Mouse (Mus musculus) layer of hippocampus, adult 2 months (tissue): ENCODE measurements around the gene Zfp810. TPM values are rescaled to one million over a fixed set of nuclear protein-coding genes. Genes with fewer than 3 reads are reported as not detected.

ENCODE experiments used
- DNase-seq, 2 experiments: peaks; one replicate each; pipeline ENCODE4 v3.0.0; 2022; ENCODE audit warnings: low spot score in 2 of 2
- H3K27ac ChIP-seq: fragments of 200-600 bp; 2 replicates; pipeline ENCODE4 v1.8.1; 2022
- H3K4me3 ChIP-seq: fragments of 200-600 bp; 2 replicates; pipeline ENCODE4 v1.8.1; 2022; ENCODE audit warnings: mild to moderate bottlenecking
- CTCF ChIP-seq: fragments of 200-600 bp; conservative IDR thresholded peaks from 2 replicates; pipeline ENCODE4 v1.8.1; 2022; ENCODE audit warnings: antibody characterized with exemption, mild to moderate bottlenecking, moderate library complexity
- total RNA-seq, 2 experiments: library from RNA; stranded (reverse); gene quantifications; 2 replicates each; pipeline ENCODE4 v1.2.3; 2021

Gene Zfp810
- total RNA-seq, 2 experiments from 2014 or later, result 19.9 to 23.2 TPM

DNA sequence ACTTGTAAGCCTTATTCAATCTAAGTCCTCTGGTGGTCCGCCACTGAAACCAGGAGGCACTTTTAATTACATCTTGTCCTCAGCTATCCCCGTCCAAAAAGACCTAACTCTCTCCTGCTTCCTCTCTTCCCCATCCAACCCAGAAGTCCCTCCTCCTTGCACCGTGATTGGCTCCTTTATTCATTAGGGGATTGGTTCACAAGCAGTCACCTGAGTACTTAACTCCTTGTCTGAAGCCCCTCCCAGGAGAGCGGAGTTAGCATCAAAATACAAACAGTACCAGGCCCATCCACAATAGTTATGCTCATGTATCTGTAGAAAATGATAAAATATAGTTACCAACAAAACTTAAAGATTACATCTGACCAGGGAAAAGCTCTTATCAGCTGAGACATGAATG lies 67.4 kb downstream of the Zfp810 start:
- Histone ChIP-seq H3K4me3 (no peak overlapping the region), H3K27ac (no peak overlapping the region)
- no peak for DNase-seq
- TF ChIP-seq CTCF, result no peak

- Histone ChIP-seq H3K4me3 (no peak overlapping the region), H3K27ac (no peak overlapping the region)
- TF ChIP-seq CTCF, result peak; percentile 73
- no peak for DNase-seq
Observed at GRCm38 (mm10) chr9:22230556-22230955, 76.9 kb downstream of the Zfp810 start.

GRCm38 (mm10) chr9:22230061-22230460 lies 77.4 kb downstream of the Zfp810 start:
- TF ChIP-seq CTCF, result no peak
- Histone ChIP-seq H3K27ac (no peak overlapping the region), H3K4me3 (no peak overlapping the region)
- DNase-seq, result no peak

GRCm38 (mm10) chr9:22229386-22230026 lies 77.9 kb downstream of the Zfp810 start:
- TF ChIP-seq CTCF, result no peak
- no peak for DNase-seq
- H3K27ac ChIP-seq, result no peak overlapping the region
- no peak overlapping the region for H3K4me3 ChIP-seq

- no peak overlapping the region for H3K27ac ChIP-seq
- no peak overlapping the region for H3K4me3 ChIP-seq
- no peak for TF ChIP-seq CTCF
- DNase-seq, result no peak
Observed at GRCm38 (mm10) chr9:22226846-22227245, 80.6 kb downstream of the Zfp810 start.

Other genes with a start within 250 kb of the Zfp810 start
- gene Gm49318, start 236.4 kb downstream of the Zfp810 start, total RNA-seq, result 1 to 10 TPM; 2.2 to 6.3 TPM
- 10 to 100 TPM; 22.3 to 25.2 TPM for gene Zfp653, start 236.3 kb downstream of the Zfp810 start, total RNA-seq
- gene Ecsit, start 222.2 kb downstream of the Zfp810 start, total RNA-seq, result 10 to 100 TPM; 44.7 to 47.2 TPM
- gene Cnn1, start 208.4 kb downstream of the Zfp810 start, total RNA-seq, result 1 to 10 TPM in 1 of 2 experiments, under 1 TPM in 1; 0.44 to 1.4 TPM
- 10 to 100 TPM; 54.6 to 54.8 TPM for gene Elof1, start 190.5 kb downstream of the Zfp810 start, total RNA-seq
- under 1 TPM; 0.27 to 0.69 TPM for gene Acp5, start 171.9 kb downstream of the Zfp810 start, total RNA-seq
- 10 to 100 TPM; 49.0 to 50.5 TPM for gene Pigyl, start 150.8 kb downstream of the Zfp810 start, total RNA-seq
- under 1 TPM in 1 of 2 experiments, not detected in 1; 0.42 TPM for gene Zfp872, start 119.6 kb downstream of the Zfp810 start, total RNA-seq
- 10 to 100 TPM; 26.0 to 26.4 TPM for gene Zfp809, start 81.9 kb downstream of the Zfp810 start, total RNA-seq
- 1 to 10 TPM; 6.4 to 6.7 TPM for gene Zfp599, start 47.8 kb downstream of the Zfp810 start, total RNA-seq
- 10 to 100 TPM; 17.4 to 21.5 TPM for gene Anln, start 81.5 kb upstream of the Zfp810 start, total RNA-seq
- gene 9530077C05Rik, start 103.9 kb upstream of the Zfp810 start, total RNA-seq, result 1 to 10 TPM; 7.6 to 9.6 TPM
- gene Gm17545, start 146.6 kb upstream of the Zfp810 start, total RNA-seq, result not detected
- 10 to 100 TPM; 34.3 to 34.5 TPM for gene Rp9, start 162.1 kb upstream of the Zfp810 start, total RNA-seq
- gene Bbs9, start 168.1 kb upstream of the Zfp810 start, total RNA-seq, result 10 to 100 TPM; 21.0 to 26.6 TPM